Mouse (Mus musculus) left cerebral cortex, postnatal 25 days (tissue): ENCODE data around the gene Tagln2. TPM values are rescaled to one million over a fixed set of nuclear protein-coding genes. Genes with fewer than 3 reads are reported as not detected.

Experiments
- DNase-seq, 2 experiments: peaks; one replicate each; pipeline ENCODE4 v3.0.0; 2022; ENCODE audit warnings: low spot score in 2 of 2, mixed read lengths in 1 of 2
- intact Hi-C: fragments of 180-260 bp; cut with DNase I; formaldehyde crosslinking; loops from one replicate; pipeline ENCODE4 v1.15.1; 2025
- total RNA-seq, 2 experiments: library from RNA; stranded (reverse); gene quantifications; 2 replicates each; pipeline ENCODE4 v1.2.3; 2021

Tagln2 gene
- total RNA-seq, 2 experiments from 2014 or later, result 10.0 to 10.8 TPM

GRCm38 (mm10) chr1:172519644-172520043, 19.8 kb downstream of the Tagln2 start:
- intact Hi-C loops, result loop anchor here (10.0 kb wide), 1 partner anchor 805 kb away; no protein-coding TSS in a partner anchor
- no peak for DNase-seq

GRCm38 (mm10) chr1:172520576-172521440, 21.0 kb downstream of the Tagln2 start, which contains the start of gene Cfap45:
TSS of gene Cfap45 (plus strand) at chr1:172520801.
- DNase-seq, result peak; percentile 79 to 88
- intact Hi-C loops, result loop anchor here (10.0 kb wide), 1 partner anchor 804 kb away; no protein-coding TSS in a partner anchor

DNA sequence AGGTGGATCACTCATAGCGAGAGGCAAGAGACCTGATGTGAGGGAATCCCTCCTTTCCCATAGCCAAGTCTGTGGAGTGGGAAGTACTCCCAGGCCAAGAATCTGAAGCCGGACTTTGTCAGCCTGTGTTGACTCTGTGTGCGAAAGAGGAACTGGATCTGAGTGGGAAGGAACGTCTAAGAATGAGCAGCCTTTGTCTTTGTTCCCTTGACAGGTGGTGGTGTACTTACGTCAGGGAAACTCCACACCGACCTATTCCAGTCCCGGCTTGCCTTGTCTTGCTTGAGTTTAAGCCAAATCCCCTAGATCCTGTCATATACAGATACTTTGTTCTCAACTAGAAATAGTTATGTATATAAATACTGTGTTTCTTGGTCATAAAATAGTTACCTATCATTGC, 22.7 kb downstream of the Tagln2 start:
- intact Hi-C loops, result loop anchor here (10.0 kb wide), 1 partner anchor 802 kb away; no protein-coding TSS in a partner anchor
- no peak for DNase-seq

GRCm38 (mm10) chr1:172523699-172524101, 23.9 kb downstream of the Tagln2 start:
- DNase-seq, result no peak
- intact Hi-C loops, result loop anchor here (10.0 kb wide), 1 partner anchor 801 kb away; no protein-coding TSS in a partner anchor

DNA sequence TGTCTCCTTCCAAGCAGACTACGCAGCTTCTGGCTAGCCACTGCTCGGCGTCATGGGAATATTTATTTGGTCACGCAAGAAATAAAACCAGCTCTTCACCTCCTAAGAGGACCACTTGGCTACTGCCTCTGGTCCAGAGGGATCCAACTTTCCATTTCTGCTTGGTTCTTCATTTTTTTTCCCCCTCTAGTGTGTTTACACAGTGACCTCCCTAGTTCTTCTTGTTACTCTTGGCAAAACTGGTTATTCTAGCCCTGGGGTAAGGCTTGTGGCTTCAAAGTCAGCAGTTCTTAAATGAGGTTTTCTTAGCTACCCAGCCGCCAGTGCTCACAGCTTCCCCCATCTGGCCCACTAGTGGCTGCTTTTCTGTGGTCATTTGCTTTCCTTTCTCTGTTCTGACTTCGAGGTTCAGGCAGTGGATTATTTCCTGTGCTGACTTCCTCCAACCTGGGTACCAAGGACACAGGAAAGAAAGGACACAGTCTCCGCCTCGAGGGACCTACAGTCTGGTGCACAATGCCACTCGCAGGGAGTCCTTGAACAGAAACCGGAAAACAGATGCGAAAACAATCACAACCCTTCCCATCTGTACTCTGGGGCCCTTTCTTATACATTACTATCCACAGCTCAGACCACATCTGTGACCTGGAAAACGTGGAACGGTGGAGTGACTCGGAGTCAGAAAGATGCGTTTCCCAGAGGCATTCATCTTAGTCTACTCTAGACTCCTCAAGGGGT, 25.3 kb downstream of the Tagln2 start:
- DNase-seq, result peak in 1 of 2 experiments; percentile 40
- intact Hi-C loops, result loop anchor here (5.0 to 10.0 kb wide), 2 partner anchors 800 to 872 kb away; no protein-coding TSS in a partner anchor

GRCm38 (mm10) chr1:172525971-172526370, 26.1 kb downstream of the Tagln2 start:
- DNase-seq, result no peak
- intact Hi-C loops, result loop anchor here (5.0 to 10.0 kb wide), 2 partner anchors 799 to 871 kb away; no protein-coding TSS in a partner anchor

- intact Hi-C loops, result loop anchor here (5.0 to 10.0 kb wide), 2 partner anchors 798 to 871 kb away; no protein-coding TSS in a partner anchor
- no peak for DNase-seq
Observed at GRCm38 (mm10) chr1:172526380-172527081, 26.7 kb downstream of the Tagln2 start.

- no peak for DNase-seq
- intact Hi-C loops, result loop anchor here (5.0 to 10.0 kb wide), 2 partner anchors 797 to 870 kb away; no protein-coding TSS in a partner anchor
Observed at GRCm38 (mm10) chr1:172527431-172527830, 27.6 kb downstream of the Tagln2 start.

DNA sequence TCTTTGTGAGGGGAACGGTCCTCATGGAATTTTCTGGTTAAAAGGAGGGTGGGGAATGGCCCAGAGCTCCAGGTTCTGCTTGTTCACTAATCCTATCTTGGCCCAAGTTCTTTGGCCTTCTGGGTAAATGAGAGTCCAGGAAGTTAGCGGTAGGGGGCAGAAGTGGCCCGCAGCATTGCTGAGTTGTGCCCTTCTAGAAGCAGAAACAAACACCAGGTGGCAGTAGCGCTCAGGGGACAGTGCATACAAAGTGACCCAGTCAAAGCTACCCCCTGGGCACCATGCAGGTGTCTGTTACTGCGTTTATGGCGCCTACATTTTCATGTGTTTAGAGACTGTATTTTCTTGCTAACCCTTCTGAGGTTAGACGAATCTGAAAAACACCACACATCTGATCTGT, 28.9 kb downstream of the Tagln2 start:
- peak; percentile 84 to 89 for DNase-seq
- intact Hi-C loops, result loop anchor here (1.0 to 10.0 kb wide), 5 partner anchors 34 to 869 kb away; no protein-coding TSS in a partner anchor

DNA sequence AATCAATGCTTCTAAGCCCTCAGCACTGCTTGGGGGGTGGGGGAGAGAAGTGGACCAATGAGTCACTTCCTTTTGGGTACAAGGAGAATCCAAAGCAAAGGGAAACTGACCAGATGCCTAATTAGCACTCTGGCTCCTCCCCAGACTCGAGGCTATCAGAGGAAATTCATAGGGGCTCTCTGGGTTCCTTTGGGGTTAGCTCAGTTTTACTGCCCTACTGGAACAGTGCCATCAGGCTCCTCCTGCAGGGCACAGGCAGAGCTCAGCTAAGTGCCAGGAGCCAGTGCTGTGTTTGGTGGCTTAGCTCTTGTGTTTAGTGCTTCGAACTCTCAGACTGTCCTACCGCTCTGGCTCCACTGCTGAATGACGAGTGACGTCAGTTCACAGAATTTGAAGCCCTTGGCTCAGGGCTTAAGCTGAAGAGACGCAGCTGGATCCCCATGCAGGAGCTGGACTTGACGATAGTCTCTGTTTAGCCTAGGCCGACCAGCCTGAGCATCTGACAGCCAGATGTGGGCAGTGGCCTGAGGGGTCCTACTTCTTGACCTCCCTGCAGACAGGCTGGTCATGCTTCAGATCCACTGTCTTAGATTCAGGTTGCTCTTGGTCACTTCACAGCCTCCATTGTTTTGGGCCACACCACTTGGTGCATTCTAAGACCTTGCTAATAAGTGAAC, 30.8 kb downstream of the Tagln2 start:
- intact Hi-C loops, result no loop called here
- no peak for DNase-seq

DNA sequence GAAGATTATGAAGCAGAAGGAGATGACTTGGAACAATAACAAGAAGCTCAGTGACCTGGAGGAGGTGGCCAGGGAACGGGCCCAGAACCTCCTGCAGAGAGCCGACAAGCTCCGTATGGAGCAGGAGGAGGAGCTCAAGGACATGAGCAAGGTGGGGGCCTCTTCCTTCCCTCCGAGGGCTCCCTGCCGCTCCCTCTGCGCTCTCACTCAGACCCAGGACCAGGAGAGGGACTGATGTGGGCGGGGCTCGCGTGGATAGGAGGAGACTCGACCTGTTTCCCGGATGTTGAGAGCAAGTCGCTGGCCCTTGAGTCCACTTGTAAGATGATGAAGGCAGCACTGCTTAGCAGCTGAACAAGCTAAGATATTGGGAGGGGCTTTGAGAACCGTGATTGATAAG, 32.7 kb downstream of the Tagln2 start:
- DNase-seq, result no peak
- intact Hi-C loops, result no loop called here

GRCm38 (mm10) chr1:172535116-172535515, 35.3 kb downstream of the Tagln2 start:
- intact Hi-C loops, result no loop called here
- DNase-seq, result no peak

GRCm38 (mm10) chr1:172539827-172540226, 40.0 kb downstream of the Tagln2 start:
- intact Hi-C loops, result no loop called here
- DNase-seq, result no peak

DNA sequence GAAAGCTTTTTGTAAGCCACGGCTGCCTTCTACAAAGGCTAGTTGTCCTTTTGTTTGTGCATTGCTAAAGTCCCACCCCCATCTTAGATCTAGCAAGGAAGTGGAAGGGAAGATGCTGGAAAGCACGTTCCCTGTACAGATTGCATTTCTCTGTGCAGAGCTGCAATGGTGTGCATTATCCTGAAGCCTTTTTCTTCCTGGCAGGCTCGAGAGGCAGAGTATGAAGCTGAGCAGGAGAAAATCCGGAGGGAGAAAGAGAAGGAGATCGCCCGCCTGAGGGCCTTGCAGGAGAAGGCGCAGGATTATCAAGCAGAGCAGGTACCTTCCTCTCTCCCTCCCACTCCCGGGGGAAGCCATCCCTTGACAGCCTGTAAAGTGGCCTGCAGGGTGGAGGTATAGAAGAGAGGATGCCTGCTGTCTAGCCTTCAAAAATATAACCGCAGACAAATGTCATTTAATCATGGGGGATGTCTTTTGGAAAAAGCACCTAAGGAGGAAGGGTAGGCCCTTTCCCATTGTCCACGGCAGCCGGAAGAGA, 40.5 kb downstream of the Tagln2 start:
- DNase-seq, result no peak
- intact Hi-C loops, result no loop called here

- intact Hi-C loops, result no loop called here
- DNase-seq, result no peak
Observed at GRCm38 (mm10) chr1:172546062-172546461, 46.2 kb downstream of the Tagln2 start.

DNA sequence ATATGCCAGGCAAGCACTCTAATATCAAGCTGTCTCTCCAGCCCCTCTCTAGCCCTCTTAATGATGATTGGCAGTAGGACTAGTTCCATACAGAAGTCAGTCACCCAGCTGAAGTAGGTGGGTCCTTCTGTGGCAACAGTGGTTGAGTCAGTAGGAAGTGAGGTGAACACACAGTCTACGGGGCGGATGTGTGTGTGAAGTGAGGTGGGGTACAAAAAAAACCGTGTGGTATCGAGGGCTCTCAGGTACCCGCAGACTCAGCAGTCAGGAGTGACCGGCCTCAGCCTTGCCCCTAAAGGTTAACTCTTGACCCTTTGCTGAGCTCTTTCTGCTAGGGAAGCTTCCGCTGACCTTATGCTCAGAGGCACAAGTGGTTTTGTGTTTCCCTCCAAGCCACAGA, 48.7 kb downstream of the Tagln2 start:
- no peak for DNase-seq
- intact Hi-C loops, result no loop called here

DNA sequence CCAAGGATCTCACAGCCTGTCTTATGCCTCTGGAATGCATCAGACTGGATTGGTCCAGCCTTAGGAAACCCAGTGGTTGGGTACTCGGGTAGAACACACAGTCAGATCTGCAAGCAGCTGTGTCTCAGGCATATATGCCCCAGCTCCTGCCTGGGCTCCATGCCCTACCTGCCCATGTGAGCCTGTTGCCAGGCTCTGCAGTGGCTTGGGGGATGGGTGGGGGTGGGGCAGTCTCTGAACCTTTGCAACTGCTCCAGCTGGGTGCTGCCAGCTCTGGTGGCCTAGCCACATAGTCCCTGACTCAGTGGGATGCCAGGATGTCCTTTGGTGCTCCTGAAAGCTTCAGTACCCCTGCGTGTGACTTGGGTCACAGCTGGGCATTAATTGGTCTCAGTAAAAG, 49.5 kb downstream of the Tagln2 start:
- intact Hi-C loops, result no loop called here
- no peak for DNase-seq

GRCm38 (mm10) chr1:172549717-172550116, 49.9 kb downstream of the Tagln2 start:
- DNase-seq, result no peak
- intact Hi-C loops, result no loop called here

GRCm38 (mm10) chr1:172550551-172550951, 50.7 kb downstream of the Tagln2 start:
- intact Hi-C loops, result no loop called here
- peak; percentile 50 to 71 for DNase-seq
